Mouse (Mus musculus) lung, embryonic 14.5 days (tissue): ENCODE data around the gene Uty. TPM values are rescaled to one million over a fixed set of nuclear protein-coding genes. Genes with fewer than 3 reads are reported as not detected.

Source experiments
- ATAC-seq: fragments of 200-750 bp; cut with Nextera tagmentation; 2 replicates; pipeline ENCODE4 v1.8.0; 2017; ENCODE audit warnings: mild to moderate bottlenecking, moderate TSS enrichment, moderate library complexity; ENCODE audit not compliant: insufficient read depth
- DNase-seq: peaks from one replicate; pipeline ENCODE4 v3.0.0-alpha.2; 2015
- H3K27ac ChIP-seq: fragments of 300-500 bp; sonication (generic); 2 replicates; pipeline ENCODE4 v1.5.1; 2014; ENCODE audit warnings: low read depth, mild to moderate bottlenecking, moderate library complexity
- H3K27me3 ChIP-seq: fragments of 300-500 bp; sonication (generic); 2 replicates; pipeline ENCODE4 v1.6.1; 2014; ENCODE audit warnings: low read length, control low read depth; ENCODE audit not compliant: insufficient read depth
- H3K36me3 ChIP-seq: fragments of 300-500 bp; sonication (generic); 2 replicates; pipeline ENCODE4 v1.6.1; 2014; ENCODE audit warnings: control low read depth; ENCODE audit not compliant: insufficient read depth
- H3K4me1 ChIP-seq: fragments of 300-500 bp; sonication (generic); 2 replicates; pipeline ENCODE4 v1.6.1; 2014; ENCODE audit warnings: antibody characterized with exemption, control low read depth; ENCODE audit not compliant: insufficient read depth
- H3K4me2 ChIP-seq: fragments of 300-500 bp; sonication (generic); 2 replicates; pipeline ENCODE4 v1.6.1; 2014; ENCODE audit warnings: mild to moderate bottlenecking
- H3K4me3 ChIP-seq: fragments of 300-500 bp; sonication (generic); 2 replicates; pipeline ENCODE4 v1.5.1; 2014; ENCODE audit warnings: low read depth, low read length
- H3K9ac ChIP-seq: fragments of 300-500 bp; sonication (generic); 2 replicates; pipeline ENCODE4 v1.6.1; 2014
- H3K9me3 ChIP-seq: fragments of 300-500 bp; sonication (generic); 2 replicates; pipeline ENCODE4 v1.6.1; 2016; ENCODE audit warnings: low read depth, low read length, control low read depth
- CTCF ChIP-seq: IDR thresholded peaks from 2 replicates; pipeline ENCODE4 v1.5.1; 2016; ENCODE audit warnings: antibody characterized with exemption, low read depth
- WGBS: fragments of 180-500 bp; shearing (Covaris S2); extraction: QIAGEN DNeasy Blood & Tissue Kit; methylation state at CpG from one replicate; pipeline ENCODE4 v1.1.7; 2014; 5-methylcytosine and 5-hydroxymethylcytosine counted together
- polyA plus RNA-seq: library from polyadenylated mRNA; unstranded; fragments of >200 nt; fragmentation: Nextera tagmentation; extraction: Ambion mirVana; gene quantifications from 2 replicates; pipeline ENCODE4 v1.2.1, GENCODE M21; 2014

The Uty gene
- 22.7 TPM in 1 of 2 replicates, not detected in the other for polyA plus RNA-seq

DNA sequence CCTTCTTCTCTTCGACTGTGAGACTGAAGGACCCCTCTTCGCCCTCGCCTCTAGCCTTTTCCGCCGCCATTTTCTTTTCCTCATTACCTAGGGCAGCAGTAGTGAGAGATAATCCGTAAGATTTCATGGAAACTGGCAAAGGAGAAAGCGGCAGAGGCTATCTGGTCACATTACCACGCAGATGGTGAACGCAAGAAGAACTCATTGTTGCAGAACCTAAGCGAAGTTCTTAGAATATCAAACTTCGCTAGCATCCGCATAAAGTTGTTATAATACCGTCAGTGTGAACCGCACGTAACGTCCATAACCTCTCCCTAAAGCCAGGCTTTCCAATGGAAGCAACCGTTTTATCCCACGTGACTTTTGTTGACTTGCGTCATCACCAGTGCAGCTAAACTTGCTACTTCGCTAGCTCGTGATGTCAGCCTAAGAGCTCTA is at the start of gene Uty:
Gene Uty (minus strand): TSS at position 334 of the 438 bp plus-strand sequence.
- peak; percentile 96 for ATAC-seq
- 0% methylated on average over 19 of the region's 21 CpGs for WGBS

DNA sequence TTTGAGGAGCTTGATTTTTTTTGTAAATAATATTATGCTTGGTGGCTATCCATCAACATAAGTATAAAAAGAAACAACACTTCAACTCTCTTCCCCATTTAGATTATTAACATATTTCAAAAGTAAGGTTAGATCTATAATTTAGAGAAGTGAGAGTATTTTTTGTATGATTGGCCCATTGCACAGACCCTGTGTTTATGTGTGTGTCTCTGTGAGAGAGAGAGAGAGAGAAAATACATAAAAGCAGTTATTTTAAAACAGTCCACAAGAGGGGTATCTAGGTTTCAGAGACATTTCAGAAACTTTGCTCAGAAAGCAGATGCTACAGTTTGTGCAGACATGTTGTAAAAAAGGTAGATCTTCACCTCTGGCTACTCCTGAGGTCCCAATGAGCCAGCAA is 48.1 kb upstream of the Uty start:
- no peak overlapping the region for H3K27ac ChIP-seq
- no peaks in the 10 kb centered on the region for H3K27me3 ChIP-seq
- no peaks in the 10 kb centered on the region for H3K4me1 ChIP-seq
- DNase-seq (no peak), ATAC-seq (no peak)
- no peaks in the 10 kb centered on the region for H3K36me3 ChIP-seq
- no peaks in the 10 kb centered on the region for H3K9me3 ChIP-seq
- H3K9ac ChIP-seq = no peak overlapping the region
- H3K4me2 ChIP-seq = no peak overlapping the region
- H3K4me3 ChIP-seq = no peak overlapping the region
- TF ChIP-seq CTCF = no peak

More for the DNA sequence above, at the start of gene Uty:
- Histone ChIP-seq H3K4me3 (peak within 1 kb of the TSS; percentile 41), H3K9me3 (no peaks in the 10 kb centered on the region), H3K27me3 (no peaks in the 10 kb centered on the region), H3K36me3 (no peaks in the 10 kb centered on the region), H3K4me2 (peak within 1 kb of the TSS; percentile 47), H3K27ac (peak within 1 kb of the TSS; percentile 70), H3K9ac (peak within 1 kb of the TSS; percentile 59), H3K4me1 (no peaks in the 10 kb centered on the region)
- TF ChIP-seq CTCF = no peak
- DNase-seq = peak; percentile 83

DNA sequence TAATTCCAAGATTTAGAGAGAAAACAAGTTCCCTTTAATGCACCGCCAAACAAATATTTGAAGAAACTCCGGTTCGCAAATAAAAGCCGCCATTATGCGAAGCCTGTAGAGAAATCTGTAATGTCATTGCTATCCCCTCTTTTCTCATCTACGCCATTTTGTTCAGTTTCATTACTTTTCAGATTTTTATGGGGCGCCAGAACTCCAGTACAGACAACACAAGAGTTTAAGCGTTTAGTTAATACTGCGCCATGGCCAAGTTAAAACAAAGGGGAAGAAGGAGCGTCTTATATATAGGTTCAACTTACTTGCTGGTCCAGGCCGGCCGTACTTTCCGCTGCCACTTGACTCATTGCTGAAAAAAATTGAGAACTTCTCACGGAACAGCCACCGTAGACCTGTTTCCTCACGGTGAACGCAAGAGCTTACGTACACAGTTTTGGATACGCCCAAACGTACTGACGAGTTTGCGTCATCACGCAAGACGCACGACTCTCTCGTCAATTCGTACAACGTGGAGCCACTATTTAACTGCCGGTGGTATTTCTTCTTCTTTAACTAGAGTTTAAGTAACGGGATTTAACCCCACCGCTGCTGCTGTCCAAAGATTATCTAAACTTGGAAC is 40.7 kb upstream of the Uty start, which contains the start of gene Ddx3y:
Gene Ddx3y (minus strand): TSS at position 459 of the 625 bp plus-strand sequence.
- ATAC-seq (peak; percentile 91), DNase-seq (peak; percentile 87)
- H3K36me3 ChIP-seq = no peaks in the 10 kb centered on the region
- H3K9ac ChIP-seq = peak within 1 kb of the TSS; percentile 41
- peak within 1 kb of the TSS; percentile 51; the same call in 1 of the 2 replicates for H3K4me2 ChIP-seq
- no peaks in the 10 kb centered on the region for H3K27me3 ChIP-seq
- H3K9me3 ChIP-seq = no peaks in the 10 kb centered on the region
- H3K4me1 ChIP-seq = no peaks in the 10 kb centered on the region
- H3K27ac ChIP-seq = peak within 1 kb of the TSS; percentile 86
- H3K4me3 ChIP-seq = peak within 1 kb of the TSS; percentile 41
- no peak for TF ChIP-seq CTCF
- 1% methylated on average over 31 of the region's 31 CpGs for WGBS

DNA sequence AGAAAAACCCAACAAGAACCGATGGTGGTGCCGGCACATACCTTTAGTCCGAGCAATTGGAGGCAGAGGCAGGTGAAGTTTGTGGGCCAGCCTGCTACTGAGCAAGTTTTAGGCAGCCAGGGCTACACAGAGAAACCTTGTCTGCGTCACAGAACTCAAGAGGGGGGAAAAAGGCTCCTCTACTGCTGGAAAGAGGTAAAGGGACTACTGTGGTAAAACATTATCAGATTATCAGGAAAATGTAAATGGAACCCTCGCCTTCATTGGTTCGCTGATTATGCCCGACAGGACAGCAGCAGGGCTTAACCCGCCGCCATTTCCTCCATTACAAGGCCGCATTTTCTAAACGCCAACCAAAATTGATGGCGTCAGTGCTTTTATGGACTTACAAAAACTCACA is 40.2 kb upstream of the Uty start:
- Histone ChIP-seq H3K27ac (peak overlapping the region; percentile 86), H3K9me3 (no peaks in the 10 kb centered on the region), H3K4me2 (peak overlapping the region; percentile 51; the same call in 1 of the 2 replicates), H3K4me1 (no peaks in the 10 kb centered on the region), H3K9ac (peak overlapping the region; percentile 41), H3K36me3 (no peaks in the 10 kb centered on the region), H3K4me3 (peak overlapping the region; percentile 41), H3K27me3 (no peaks in the 10 kb centered on the region)
- DNase-seq (peak; percentile 39), ATAC-seq (no peak)
- no peak for TF ChIP-seq CTCF
- 3% methylated on average over 9 of the region's 12 CpGs for WGBS

DNA sequence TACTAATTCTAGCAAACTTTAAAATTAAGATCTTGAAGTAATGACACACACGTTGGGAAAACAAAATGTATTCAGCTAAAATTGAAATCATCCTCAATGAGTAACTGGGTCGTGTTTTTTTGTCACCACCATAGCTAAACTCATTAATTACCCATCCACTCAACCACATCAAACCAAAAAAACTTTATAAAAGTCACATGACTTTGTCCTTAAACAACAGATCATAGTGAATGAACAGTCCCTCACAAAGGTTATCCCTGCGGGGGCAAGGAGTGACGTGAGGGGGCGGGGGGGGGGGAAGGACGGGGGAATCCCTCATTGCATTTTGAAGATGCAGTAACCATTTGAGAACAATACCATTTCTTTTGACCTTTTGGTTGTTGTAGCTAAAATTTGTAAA is 558 bp upstream of the Uty start:
- Histone ChIP-seq H3K9ac (no peak overlapping the region), H3K36me3 (no peaks in the 10 kb centered on the region), H3K4me1 (no peaks in the 10 kb centered on the region), H3K4me2 (peak overlapping the region; percentile 15; the same call in 1 of the 2 replicates), H3K4me3 (peak overlapping the region; percentile 41; the same call in 1 of the 2 replicates), H3K9me3 (no peaks in the 10 kb centered on the region), H3K27ac (no peak overlapping the region), H3K27me3 (no peaks in the 10 kb centered on the region)
- 54% methylated on average over 5 of the region's 6 CpGs for WGBS
- no peak for TF ChIP-seq CTCF
- DNase-seq = no peak
- no peak for ATAC-seq

DNA sequence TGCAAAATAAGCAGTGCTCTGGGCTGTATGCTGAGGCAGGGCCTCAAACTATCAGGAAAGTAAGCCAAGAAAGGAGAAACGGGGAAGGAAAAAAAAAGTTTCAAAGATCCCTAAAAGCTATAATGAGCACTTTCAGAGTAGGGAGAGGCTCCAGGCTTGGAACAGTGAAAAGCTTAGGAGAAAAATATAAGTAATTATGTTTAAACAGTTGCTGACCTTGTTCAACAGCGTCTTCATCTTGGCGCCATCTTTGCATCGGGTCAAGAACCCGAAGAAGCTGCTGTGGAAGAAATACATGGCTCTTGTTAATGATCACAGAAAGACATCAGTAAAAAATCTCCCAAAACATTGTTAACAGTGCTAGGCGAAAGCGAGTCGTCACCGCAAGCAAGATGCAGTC is 619 bp downstream of the Uty start:
- ATAC-seq = no peak
- Histone ChIP-seq H3K27ac (peak overlapping the region; percentile 70; the same call in 1 of the 2 replicates), H3K36me3 (no peaks in the 10 kb centered on the region), H3K9me3 (no peaks in the 10 kb centered on the region), H3K9ac (peak overlapping the region; percentile 59), H3K4me3 (peak overlapping the region; percentile 41), H3K4me1 (no peaks in the 10 kb centered on the region), H3K4me2 (peak overlapping the region; percentile 47), H3K27me3 (no peaks in the 10 kb centered on the region)
- DNase-seq = no peak
- WGBS = 1% methylated on average over 9 of the region's 9 CpGs
- no peak for TF ChIP-seq CTCF

DNA sequence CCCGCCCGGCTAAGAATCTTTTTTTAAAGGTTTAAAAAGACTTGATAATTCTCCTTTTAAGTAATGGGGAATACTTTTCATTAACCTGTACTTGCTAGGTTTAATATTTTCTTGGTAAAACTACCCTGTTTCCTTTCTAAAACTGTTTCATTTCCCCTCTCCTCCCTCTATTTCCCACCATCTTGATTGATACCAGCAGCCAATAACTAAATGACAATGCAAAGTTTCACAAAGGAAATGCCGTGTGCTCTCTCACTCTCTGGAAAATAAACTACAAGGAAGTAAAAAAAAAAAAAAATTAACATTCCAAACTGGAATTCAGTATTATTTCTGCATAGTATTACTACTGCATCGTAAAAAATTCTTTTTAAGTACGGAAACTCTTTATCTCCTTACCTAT is 1.1 kb downstream of the Uty start:
- DNase-seq = peak; percentile 0
- ATAC-seq = no peak
- Histone ChIP-seq H3K4me1 (no peaks in the 10 kb centered on the region), H3K27me3 (no peaks in the 10 kb centered on the region), H3K9me3 (no peaks in the 10 kb centered on the region), H3K9ac (peak overlapping the region; percentile 59; the same call in 1 of the 2 replicates), H3K4me2 (peak overlapping the region; percentile 47), H3K4me3 (peak overlapping the region; percentile 41), H3K36me3 (no peaks in the 10 kb centered on the region), H3K27ac (no peak overlapping the region)
- 48% methylated on average over 5 of the region's 5 CpGs for WGBS
- no peak for TF ChIP-seq CTCF
